Mouse (Mus musculus) stomach, postnatal 0 days (tissue): Measurements from ENCODE around the gene Trpv2.

Experiments
- CTCF ChIP-seq: IDR thresholded peaks from 2 replicates; pipeline ENCODE4 v1.5.1; 2016; ENCODE audit warnings: antibody characterized with exemption, low read depth, mild to moderate bottlenecking, moderate library complexity
- EP300 ChIP-seq: optimal IDR thresholded peaks from 2 replicates; pipeline ENCODE3; 2016; ENCODE audit warnings: antibody characterized with exemption

GRCm38 (mm10) chr11:62591904-62592575 is 17.8 kb downstream of the Trpv2 start:
- TF ChIP-seq CTCF, result no peak
- TF ChIP-seq EP300, result no peak
